Mouse (Mus musculus): Measurements from ENCODE around the gene Fastkd1.
"Not testable (repeated sequence)": the region's sequence is repeated elsewhere in the genome, so short reads cannot be mapped to it uniquely, and the experiment has no call there.

GRCm38 (mm10) chr2:69677215-69677614 is 36.1 kb downstream of the Fastkd1 start:
- TF ChIP-seq E2F4 (IDR thresholded peaks at IDR 0.05; ENCODE audit: borderline replicate concordance, low read depth, low read length); MXI1 (IDR thresholded peaks at IDR 0.05; ENCODE audit: low read depth, low read length); USF1 (IDR thresholded peaks at IDR 0.05; ENCODE audit: low read depth, low read length); CTCF (IDR thresholded peaks at IDR 0.05 in 2 of 3, conservative IDR thresholded peaks at IDR 0.05 in 1 of 3; ENCODE audit: control insufficient read depth in 1 of 3, insufficient read depth in 1 of 3, low read depth in 2 of 3, low read length in 3 of 3, poor library complexity in 1 of 3, severe bottlenecking in 1 of 3); MYC (IDR thresholded peaks at IDR 0.05; ENCODE audit: low read depth, low read length); MAFK (IDR thresholded peaks at IDR 0.05; ENCODE audit: borderline replicate concordance, low read depth, low read length); POLR2AphosphoS5 (IDR thresholded peaks at IDR 0.05; ENCODE audit: borderline replicate concordance, low read depth, low read length): not testable (repeated sequence)

Data from MEL (cell line).